Mouse (Mus musculus) left cerebral cortex, postnatal 36 days (tissue): Measurements from ENCODE around the gene Sgms1. TPM values are rescaled to one million over a fixed set of nuclear protein-coding genes. Genes with fewer than 3 reads are reported as not detected.

Experiments
- DNase-seq, 2 experiments: peaks; one replicate each; pipeline ENCODE4 v3.0.0; 2021 to 2022; ENCODE audit warnings: low spot score in 2 of 2, mixed read lengths in 1 of 2
- intact Hi-C: fragments of 180-260 bp; cut with DNase I; formaldehyde crosslinking; loops from one replicate; pipeline ENCODE4 v1.15.1; 2025
- total RNA-seq, 2 experiments: library from RNA; stranded (reverse); gene quantifications; 2 replicates each; pipeline ENCODE4 v1.2.3; 2021

Sgms1 gene
- total RNA-seq, 2 experiments from 2014 or later = 38.5 to 58.1 TPM

DNA sequence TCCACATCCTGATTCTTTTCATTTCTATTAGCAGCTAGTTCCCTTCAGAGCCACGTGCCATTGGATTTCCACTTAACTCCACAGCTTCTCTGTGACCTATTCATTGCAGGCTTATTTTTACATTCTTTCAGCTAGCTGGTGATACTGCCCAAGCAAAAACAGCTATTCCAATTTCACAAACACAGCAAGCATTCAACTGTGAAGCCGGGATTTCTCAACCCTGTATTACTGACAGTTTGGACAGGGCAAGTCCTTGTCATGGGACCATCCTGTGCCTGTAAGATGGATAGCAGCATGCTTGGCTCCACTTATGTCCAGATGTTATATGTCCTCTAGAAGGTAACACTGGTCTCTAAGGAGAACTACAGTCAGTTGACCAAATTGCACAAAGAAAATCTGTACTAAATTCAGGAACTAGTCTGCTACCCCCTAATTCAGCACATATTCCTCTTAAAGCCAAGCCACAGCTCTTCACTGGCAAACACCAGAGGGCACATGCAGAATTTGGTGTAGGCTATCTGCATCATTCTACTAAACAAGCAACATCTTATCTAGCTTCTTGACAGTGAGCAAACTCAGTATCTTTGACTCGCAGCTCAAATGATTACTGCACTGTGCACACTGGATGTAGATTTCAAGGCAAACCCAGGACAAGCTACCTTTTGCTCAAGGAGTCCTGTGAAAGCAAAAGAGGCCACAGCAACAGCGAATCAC lies 189.5 kb downstream of the Sgms1 start:
- DNase-seq = no peak
- intact Hi-C loops = no loop called here

DNA sequence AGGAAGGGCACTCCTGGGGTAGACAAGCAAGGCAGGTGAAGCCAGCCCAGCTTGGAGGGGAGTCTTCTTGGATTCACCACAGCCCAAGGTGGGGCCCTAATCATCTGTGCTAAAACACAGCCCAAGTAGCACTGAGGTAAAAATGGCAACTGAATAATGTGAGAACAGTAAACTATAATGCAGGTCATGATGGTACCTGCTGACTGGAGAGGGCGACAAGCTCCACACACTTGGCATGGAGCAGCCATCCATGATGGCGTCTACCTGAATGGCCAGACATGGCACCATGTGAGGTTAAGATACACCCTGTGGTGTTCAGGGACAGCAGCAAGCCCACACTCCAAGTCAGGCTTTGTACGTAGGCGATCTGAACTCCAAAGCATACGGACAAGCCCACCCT lies 190.4 kb downstream of the Sgms1 start:
- intact Hi-C loops = no loop called here
- no peak for DNase-seq

DNA sequence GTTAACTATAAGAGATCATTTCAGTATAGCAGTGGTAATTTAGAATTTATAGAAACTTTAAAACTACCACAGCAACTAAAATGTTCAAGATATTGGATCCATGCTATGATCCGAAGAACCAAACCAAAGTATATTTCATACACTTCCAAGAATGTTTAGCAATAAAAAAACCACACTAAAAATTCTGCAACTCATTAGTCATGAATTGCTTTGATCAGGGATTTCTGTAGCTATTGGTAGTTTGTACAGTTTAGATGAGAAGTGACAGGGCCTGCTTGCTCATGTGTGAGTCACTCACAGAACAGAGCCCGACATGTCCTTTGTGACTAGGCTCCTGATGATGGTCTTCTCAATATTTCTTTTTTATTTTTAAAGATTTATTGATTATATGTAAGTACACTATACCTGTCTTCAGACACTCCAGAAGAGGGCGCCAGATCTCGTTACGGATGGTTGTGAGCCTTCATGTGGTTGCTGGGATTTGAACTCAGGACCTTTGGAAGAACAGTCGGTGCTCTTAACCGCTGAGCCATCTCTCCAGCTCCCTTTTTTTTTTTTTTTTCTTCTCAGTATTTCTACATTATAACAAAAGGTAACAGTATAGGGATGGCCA lies 190.9 kb downstream of the Sgms1 start:
- no peak for DNase-seq
- intact Hi-C loops = no loop called here

DNA sequence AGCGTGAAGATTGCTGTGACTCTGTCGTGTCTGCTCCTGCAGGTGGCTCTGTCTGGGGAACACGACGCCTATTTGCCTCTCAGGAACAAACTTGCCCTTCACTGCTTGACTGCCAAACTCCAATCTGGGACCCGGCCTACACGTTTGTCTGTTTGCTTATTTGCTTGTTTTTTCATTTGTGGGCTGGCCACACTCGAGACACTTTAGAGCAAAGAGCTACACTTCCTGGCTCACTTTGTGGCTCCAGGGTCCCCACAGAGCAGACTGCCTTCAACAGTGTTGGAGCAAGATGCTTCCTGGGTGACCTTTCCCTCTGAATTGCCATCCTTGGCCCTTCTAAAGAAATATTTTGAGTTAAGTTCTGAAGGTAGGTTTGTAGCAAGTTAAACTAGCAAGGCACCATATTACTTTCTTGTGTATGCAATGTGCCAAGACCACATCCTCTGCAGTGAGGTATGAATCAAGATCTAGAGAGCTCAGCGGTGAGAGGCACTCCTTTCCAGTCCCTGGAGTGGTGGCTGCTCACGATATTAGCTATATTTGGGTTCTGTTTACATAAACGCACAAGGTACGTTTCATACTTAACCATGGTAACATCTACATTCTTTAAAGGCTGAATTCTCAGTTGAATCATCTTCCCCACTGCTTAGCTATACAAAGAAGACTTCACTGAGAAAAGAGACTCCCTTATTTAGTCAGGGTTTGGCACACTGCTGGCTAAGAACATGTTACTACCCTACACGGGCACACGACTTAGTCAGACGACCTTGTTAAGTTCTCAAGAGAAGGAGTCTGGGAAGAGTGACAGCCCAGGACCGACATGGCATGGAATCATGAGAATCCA lies 192.3 kb downstream of the Sgms1 start:
- intact Hi-C loops = no loop called here
- DNase-seq = no peak

DNA sequence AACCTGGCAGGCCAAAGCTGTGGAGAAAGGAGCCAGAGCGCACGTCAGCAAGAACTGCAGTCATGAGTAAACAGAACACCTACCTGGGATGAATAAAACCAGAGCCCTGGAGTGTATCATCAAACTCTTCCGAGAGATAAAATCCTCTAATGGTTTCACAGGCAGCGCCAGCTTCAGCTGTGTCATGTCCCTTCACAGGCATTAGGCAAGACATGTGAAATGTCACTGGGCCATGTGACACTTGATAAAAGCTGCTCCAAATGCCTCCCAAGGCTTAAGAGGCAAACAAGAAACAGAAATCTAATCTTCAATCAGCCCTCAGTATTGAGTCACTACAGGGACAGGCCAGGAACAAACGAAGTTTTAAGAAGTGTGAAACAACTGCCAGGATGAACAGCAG lies 193.3 kb downstream of the Sgms1 start:
- intact Hi-C loops = no loop called here
- no peak for DNase-seq

DNA sequence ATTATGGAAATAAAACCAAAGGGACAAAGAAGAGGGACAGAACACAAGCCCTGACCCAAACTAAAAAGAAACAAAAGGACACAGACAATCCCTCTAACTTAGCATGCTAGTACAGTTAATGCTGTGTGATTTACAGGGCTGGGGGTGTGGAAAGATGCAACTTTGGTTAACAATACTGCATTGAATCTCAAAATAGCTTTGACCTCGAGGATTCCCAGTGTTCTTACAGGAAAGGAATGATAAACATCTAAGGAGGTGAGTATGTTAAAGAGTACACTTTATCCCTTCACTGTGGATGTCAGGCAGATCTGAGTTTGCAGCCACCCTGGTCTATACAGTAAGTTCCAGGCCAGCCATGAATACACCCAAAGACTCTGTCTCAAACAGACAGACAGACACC lies 194.7 kb downstream of the Sgms1 start:
- no peak for DNase-seq
- intact Hi-C loops = no loop called here

DNA sequence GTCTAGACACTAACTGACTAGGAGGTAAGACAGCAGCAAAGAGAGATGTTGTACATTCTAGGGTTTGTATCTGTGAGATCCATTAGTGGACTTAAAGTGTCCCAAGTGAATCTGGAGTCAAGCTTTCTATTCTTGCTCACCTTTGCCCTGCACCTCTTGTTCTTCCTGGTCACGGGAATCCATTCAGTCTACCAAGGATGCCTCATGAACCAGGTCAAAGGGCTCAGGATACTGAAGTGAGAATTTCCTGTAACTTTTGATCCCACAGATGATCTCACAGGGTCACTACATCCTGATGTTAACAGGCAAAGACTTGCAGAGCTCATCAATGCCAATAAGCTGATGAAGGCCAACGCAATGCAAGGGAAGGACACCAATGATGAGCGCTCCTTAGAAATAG lies 195.4 kb downstream of the Sgms1 start:
- DNase-seq = no peak
- intact Hi-C loops = no loop called here

DNA sequence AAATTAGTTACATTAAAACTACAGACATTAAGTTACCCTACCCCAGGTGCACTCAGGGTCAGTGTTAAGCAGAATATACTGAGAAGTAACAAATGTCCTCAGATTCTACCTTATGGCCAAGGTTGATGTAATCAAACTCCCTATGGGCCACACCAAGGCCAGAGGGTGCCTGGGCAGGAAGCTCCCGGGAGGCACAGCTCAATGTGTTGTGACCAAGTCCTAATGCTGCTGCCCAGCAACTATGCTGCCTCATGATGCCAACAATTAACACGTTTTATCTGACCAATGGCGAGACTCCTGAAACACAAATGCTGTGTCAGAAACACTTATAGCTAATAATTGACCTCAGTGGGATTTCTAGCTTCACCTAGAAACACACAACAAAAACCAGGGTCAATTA lies 197.9 kb downstream of the Sgms1 start:
- intact Hi-C loops = no loop called here
- no peak for DNase-seq

DNA sequence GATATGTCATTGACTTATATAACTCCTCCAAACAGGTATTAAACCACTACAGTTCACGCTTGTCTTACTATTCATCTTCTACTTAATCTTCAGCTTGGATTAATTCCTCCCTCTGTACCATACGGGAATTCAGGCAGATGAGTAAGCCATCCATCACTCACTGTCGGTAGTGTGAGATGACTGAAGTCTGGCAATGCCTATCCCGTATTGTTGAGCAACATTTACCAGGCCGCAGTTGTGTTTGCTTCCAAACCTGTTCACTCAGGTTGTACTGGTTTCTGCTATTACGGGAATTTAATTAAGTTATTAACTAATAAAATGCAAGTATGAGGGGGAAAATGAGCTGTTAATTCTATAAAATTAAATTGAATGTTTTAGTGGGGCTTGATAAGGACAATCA lies 199.6 kb downstream of the Sgms1 start:
- intact Hi-C loops = no loop called here

DNA sequence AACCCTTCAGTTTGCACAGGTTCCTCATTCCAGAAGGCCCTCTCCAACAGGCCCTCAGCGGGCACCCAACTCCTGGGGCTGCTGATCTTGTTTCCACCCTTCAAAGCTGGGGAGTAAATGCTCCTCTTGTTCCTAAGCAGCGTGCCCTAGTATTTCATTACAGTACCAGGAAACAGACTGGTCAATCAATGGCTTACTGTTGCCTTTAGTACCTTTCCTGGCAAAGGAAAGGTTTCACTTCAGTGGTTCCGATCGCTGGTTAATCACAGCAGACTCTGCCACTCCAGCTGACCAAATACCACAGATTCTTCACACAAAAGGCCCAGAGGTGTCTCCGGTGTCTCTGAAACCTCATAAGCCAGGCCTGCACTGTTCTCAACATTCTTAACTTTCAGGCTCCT lies 200.5 kb downstream of the Sgms1 start:
- no peak for DNase-seq
- intact Hi-C loops = no loop called here

More for the DNA sequence above, 199.6 kb downstream of the Sgms1 start:
- DNase-seq = no peak

DNA sequence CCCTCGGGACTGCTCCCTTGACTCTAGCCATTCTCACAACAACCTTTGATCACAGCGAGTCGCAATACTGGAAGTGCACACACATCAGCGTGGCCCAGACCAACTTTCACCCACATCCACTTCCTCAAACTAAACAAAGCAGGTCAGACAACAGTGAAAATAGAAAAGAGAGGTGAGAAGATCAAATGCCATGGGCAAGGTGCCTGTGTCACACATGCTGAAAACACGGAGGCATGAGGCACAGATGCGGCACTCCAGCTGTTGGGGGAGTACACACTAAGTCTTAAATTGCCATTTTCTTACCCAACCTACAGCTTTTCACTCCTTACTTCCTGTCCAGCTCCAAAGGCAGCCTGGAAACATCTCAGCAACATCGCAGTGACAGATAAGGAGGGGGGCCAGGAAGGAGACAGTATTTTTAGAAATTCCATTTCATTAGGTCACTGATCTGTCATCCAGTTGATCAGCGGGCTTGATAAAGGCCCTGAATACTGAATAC lies 202.9 kb downstream of the Sgms1 start:
- intact Hi-C loops = no loop called here

DNA sequence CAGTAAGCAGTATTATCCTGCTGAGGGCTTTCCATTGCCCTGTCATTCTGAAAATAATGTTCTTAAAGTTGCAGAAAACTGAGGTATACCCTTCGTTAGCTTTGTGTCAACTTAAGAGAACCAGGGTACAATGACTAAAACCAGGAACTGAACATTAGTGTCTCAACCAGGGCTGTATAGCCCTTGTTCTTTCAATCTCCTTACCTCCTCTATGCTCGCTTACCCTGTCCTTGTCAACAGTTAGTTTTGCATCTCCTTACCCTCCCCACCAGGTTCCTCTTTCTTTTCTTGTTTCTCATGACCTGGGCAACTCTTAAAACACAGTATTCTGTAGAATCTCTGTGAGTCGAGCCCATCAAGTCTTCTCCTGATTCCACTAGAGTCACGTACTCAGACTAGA lies 206.5 kb downstream of the Sgms1 start:
- intact Hi-C loops = no loop called here

More for the DNA sequence above, 202.9 kb downstream of the Sgms1 start:
- no peak for DNase-seq

DNA sequence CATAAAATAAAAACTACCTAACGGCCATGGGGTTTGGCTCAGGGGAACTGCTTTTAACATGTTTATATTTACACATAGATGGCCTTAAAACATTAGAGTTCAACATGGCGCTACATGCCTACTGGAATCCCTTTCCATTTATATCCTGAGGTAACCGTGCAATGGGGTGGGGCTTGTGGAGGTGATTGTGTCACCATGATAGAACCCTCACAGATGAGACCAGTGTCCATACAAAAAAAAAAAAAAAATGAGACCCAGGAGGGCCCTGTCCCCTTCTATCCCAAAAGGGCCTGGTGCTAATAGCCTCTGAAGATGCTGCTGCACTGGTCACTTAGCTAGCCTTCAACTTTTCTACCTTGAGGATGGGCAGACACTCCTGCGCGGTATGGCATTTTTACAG lies 207.0 kb downstream of the Sgms1 start:
- intact Hi-C loops = no loop called here

More for the DNA sequence above, 206.5 kb downstream of the Sgms1 start:
- DNase-seq = no peak

DNA sequence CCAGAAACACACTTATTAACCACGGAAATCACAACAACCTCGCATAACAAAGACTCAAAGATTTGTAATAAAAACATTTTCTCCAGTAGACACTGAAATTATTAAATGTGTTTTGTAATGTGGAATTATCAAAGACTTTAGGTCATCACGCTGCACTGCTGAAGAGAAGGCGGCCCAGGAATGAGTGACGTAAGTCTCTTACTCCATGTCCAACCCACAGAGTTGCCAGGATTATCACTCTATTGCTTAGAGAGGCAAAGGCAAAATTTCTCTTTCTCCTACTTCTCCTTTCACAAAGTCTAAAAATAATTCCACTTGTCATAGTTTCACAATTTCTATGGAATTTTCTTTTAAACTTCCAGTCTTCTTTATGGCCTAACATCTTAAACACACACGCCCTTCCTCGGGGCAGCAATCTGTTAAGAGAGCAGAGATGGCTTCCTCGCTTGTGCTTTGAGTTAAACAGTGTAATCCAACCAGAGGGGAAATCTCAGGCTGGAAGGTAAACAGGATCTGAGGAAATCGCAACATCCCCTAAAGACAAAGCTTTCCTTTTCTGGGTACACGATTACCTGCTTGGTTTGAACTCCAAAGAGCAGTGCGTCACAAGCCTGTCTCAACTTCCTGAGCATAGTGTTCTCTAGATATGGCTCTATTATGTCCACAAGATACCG lies 207.7 kb downstream of the Sgms1 start:
- intact Hi-C loops = no loop called here
- no peak for DNase-seq

More for the DNA sequence above, 207.0 kb downstream of the Sgms1 start:
- no peak for DNase-seq

DNA sequence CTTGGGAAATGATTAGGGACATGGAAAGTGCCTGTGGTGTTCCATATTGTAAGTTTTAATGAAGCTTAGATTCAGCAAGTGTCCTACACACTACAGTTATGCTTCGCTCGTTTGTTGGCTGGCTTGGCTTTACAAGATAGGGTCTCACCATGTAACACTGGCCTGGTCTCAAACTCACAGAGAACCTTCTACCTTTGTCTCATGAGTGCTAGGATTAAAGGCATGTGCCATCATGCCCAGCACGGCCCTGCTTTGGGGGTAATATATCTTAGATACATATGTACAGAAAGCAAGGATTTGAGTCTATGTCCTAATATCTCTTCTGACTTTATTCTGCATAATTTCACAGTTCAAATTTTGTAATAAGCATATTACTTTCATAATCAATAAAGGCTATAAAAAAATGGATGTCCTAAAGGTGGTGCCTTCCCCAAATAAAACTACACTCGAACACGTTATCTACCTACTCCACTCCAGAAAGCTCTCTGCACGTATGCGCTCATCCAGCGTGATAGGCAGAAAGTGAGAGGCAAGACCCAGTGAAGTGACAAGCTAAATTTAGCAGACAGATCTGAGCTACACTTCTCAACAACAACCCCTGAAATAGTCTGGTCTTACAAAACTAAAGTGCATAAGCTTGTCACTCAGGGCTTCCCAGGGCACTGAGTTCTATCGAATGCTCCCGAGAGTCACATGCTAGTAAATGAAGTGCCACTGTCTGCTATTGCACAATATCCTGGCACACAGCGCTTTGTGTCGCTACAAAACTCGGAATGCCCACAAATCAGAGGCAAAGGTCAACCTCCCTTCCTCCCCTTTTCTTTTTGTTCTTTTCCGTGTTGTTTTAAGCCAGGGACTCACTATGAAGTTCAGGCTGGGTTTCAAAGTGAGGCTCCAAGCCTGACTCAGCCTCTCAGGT lies 208.5 kb downstream of the Sgms1 start:
- intact Hi-C loops = no loop called here
- no peak for DNase-seq

DNA sequence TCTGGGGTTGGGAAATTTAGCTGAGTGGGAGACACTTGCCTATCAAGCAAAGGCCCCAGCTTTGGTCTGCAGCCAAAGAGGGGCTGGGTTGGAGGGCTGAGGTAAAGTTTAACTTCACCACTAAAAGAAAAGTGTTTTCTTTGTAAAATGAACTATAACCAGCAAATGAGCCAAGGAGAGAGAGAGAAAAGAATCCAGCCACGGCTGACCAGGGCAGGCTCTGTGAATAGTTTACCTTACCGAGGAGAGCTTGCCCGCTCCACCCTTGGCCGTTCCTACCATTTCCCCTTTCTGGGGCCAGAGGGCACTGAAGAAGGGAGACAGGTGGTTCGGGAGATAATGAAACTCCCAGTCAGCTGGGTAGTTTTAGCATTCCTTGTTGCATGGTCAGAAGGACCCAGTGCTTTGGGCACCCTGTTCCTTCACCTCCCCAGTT lies 209.5 kb downstream of the Sgms1 start:
- intact Hi-C loops = loop anchor here (10.0 kb wide), 1 partner anchor 85 kb away; no protein-coding TSS in a partner anchor
- no peak for DNase-seq

DNA sequence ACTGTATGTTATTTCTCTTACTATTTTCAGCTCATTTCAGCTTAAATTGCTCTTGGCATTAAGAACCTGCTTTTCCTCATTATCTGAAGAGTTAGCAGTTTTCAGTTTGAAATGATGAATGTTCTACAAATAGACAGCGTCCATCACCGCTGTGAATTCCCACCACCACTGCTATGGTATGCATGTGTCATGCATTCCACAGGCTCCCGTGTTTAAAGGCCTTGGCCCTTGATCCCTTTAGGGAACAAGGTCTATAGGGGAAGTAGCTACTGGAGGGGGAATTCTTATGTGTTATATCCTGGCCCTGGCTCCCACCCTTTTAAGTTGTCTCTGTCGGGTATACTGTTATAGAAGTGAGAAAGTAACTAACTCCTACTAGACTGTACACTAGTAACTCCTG lies 210.0 kb downstream of the Sgms1 start:
- DNase-seq = no peak
- intact Hi-C loops = loop anchor here (10.0 kb wide), 1 partner anchor 85 kb away; no protein-coding TSS in a partner anchor

DNA sequence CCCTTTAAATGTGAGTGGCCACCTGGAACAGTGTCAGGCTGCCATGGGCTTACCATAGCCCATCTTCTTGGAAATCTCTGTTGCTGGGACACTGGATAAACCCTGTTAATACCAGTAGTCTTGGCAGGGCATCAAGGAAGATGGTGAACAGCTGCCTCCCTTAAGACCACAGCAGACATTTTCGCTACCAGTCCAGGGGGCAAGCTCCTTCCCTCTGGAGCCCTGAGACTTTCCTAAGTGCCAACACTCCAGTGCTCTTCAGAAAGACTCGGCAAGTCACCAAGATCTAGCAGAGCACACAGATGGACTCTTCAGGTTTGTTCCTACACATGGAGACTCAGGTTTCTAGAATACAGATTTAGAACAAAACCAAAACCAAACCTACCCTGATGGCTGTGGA lies 211.4 kb downstream of the Sgms1 start:
- DNase-seq = no peak
- intact Hi-C loops = loop anchor here (10.0 kb wide), 1 partner anchor 87 kb away; no protein-coding TSS in a partner anchor

DNA sequence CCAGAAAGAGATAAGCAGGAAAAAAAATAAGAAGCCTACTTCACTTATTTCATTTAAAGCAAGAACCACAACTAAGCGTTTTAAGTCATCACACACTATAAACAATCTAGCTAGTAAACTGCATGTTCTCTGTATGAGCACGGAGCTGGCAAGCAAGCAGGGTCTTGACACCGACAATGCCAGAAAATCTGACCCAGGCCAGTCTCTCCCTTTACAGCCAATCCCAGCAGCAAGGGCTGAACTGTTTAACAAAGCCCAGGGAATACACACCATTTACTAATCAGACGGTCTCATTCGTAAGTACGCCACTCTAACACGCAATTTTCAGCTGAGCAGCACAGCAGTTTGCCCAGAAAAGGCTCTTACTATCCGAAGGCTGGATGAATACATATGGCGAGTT lies 213.1 kb downstream of the Sgms1 start:
- intact Hi-C loops = loop anchor here (10.0 kb wide), 1 partner anchor 88 kb away; no protein-coding TSS in a partner anchor

More for the DNA sequence above, 213.1 kb downstream of the Sgms1 start:
- no peak for DNase-seq
